Mouse (Mus musculus) spleen, adult 2 months (tissue): ENCODE data around the gene Itsn1. TPM values are rescaled to one million over a fixed set of nuclear protein-coding genes. Genes with fewer than 3 reads are reported as not detected.

Experiments used
- DNase-seq, 2 experiments: peaks; one replicate each; pipeline versions ENCODE4 v3.0.0 to v3.0.0-alpha.2; 2012 to 2021; ENCODE audit warnings: low spot score in 2 of 2, low read depth in 1 of 2
- H3K27ac ChIP-seq: fragments of 200-500 bp; 2 replicates; pipeline ENCODE4 v1.5.1; 2012; ENCODE audit warnings: low read length, inconsistent platforms; ENCODE audit not compliant: insufficient read depth
- H3K27me3 ChIP-seq: fragments of 200-500 bp; 2 replicates; pipeline ENCODE4 v1.6.1; 2012; ENCODE audit warnings: mild to moderate bottlenecking, moderate library complexity, low read length, inconsistent platforms; ENCODE audit not compliant: control insufficient read depth, insufficient read depth
- H3K36me3 ChIP-seq: fragments of 200-500 bp; 2 replicates; pipeline ENCODE4 v1.6.1; 2012; ENCODE audit warnings: mild to moderate bottlenecking, low read length, inconsistent platforms; ENCODE audit not compliant: control insufficient read depth, insufficient read depth
- H3K4me1 ChIP-seq: fragments of 200-500 bp; 2 replicates; pipeline ENCODE4 v1.6.1; 2011; ENCODE audit warnings: inconsistent platforms; ENCODE audit not compliant: control insufficient read depth, insufficient read depth, insufficient read length
- H3K4me3 ChIP-seq: fragments of 200-500 bp; 2 replicates; pipeline ENCODE4 v1.5.1; 2011; ENCODE audit warnings: mild to moderate bottlenecking, inconsistent platforms; ENCODE audit not compliant: insufficient read depth, insufficient read length; ENCODE audit errors: extremely low read depth
- CTCF ChIP-seq: fragments of 200-500 bp; IDR thresholded peaks from 2 replicates; pipeline ENCODE4 v1.5.1; 2011; ENCODE audit warnings: mild to moderate bottlenecking, inconsistent platforms; ENCODE audit not compliant: insufficient read depth, insufficient read length, insufficient replicate concordance; ENCODE audit errors: extremely low read depth
- POLR2A ChIP-seq: fragments of 200-500 bp; IDR thresholded peaks from 2 replicates; pipeline ENCODE4 v1.6.1; 2011; ENCODE audit warnings: low read depth, low read length, inconsistent platforms
- WGBS: fragments of 180-500 bp; shearing (Covaris S2); methylation state at CpG from one replicate; pipeline ENCODE4 v1.1.7; 2018; 5-methylcytosine and 5-hydroxymethylcytosine counted together
- polyA plus RNA-seq: library from polyadenylated mRNA; depleted of rRNA; stranded (reverse); fragments of >200 nt; gene quantifications from 2 replicates; pipeline ENCODE4 v1.2.3, GENCODE M21; 2012

Itsn1 gene
- polyA plus RNA-seq, 1 experiment: 36.0 TPM

DNA sequence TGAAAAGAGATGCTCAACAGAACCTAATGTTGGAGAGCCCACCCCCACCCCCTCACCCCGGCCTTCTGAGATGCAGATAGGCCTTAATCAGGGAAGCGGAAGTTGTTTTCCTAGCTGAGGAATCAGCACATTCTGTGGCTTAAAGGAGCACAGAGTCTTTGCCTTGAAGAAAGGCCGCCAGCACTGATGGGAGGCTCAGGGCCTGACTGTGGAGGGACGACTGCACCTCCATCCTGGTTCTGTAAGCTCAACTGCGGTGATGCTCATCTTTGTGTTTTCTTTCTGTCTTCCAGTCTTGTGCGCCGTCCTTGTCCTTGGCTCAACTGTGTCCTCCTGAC is 11.8 kb downstream of the Itsn1 start:
- Histone ChIP-seq H3K36me3 (no peaks in the 10 kb centered on the region), H3K4me3 (no peak overlapping the region), H3K27ac (no peak overlapping the region), H3K4me1 (no peaks in the 10 kb centered on the region), H3K27me3 (no peaks in the 10 kb centered on the region)
- TF ChIP-seq CTCF (no peak), POLR2A (no peak)
- DNase-seq: no peak
- WGBS: 88% methylated on average over 7 of the region's 7 CpGs

- peaks cover 2% of the 10 kb centered on the region; the same call in 1 of the 2 replicates for H3K4me1 ChIP-seq
- H3K27me3 ChIP-seq: no peaks in the 10 kb centered on the region
- DNase-seq: no peak
- TF ChIP-seq CTCF (no peak), POLR2A (no peak)
- 88% methylated on average over 7 of the region's 7 CpGs for WGBS
- no peaks in the 10 kb centered on the region for H3K36me3 ChIP-seq
- H3K4me3 ChIP-seq: no peak overlapping the region
- H3K27ac ChIP-seq: no peak overlapping the region
Observed at GRCm38 (mm10) chr16:91743055-91743454, 14.0 kb downstream of the Itsn1 start.

GRCm38 (mm10) chr16:91746101-91746950 is 17.2 kb downstream of the Itsn1 start:
- H3K27ac ChIP-seq: no peak overlapping the region
- no peak overlapping the region for H3K4me3 ChIP-seq
- peaks cover 2% of the 10 kb centered on the region; the same call in 1 of the 2 replicates for H3K4me1 ChIP-seq
- H3K36me3 ChIP-seq: no peaks in the 10 kb centered on the region
- TF ChIP-seq POLR2A (no peak), CTCF (no peak)
- DNase-seq: peak; percentile 58 to 69
- WGBS: 18% methylated on average over 14 of the region's 14 CpGs
- H3K27me3 ChIP-seq: no peaks in the 10 kb centered on the region

DNA sequence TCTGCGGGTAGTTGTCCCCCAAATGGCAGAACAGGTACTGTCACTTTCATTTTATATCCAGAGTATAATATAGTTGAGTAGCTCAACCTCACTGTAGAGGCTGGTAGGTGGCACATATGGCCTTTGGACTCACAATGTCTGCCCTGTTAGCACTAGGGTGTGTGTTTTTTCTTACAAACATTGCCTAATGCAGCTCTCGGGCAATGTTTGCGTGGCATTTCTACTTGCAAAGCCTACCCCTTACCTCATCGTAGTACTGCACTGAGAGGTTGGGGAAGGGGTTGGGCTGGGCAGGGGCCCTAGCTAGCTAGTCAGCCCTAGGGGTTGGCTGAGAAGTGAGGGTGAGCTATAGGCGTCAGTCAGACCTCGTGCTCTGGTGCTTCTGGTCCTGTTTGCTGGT is 18.5 kb downstream of the Itsn1 start:
- Histone ChIP-seq H3K4me3 (no peak overlapping the region), H3K36me3 (no peaks in the 10 kb centered on the region), H3K4me1 (peaks cover 2% of the 10 kb centered on the region; the same call in 1 of the 2 replicates), H3K27me3 (no peaks in the 10 kb centered on the region), H3K27ac (no peak overlapping the region)
- TF ChIP-seq POLR2A (no peak), CTCF (no peak)
- no peak for DNase-seq
- WGBS: 90% methylated on average over 6 of the region's 6 CpGs

DNA sequence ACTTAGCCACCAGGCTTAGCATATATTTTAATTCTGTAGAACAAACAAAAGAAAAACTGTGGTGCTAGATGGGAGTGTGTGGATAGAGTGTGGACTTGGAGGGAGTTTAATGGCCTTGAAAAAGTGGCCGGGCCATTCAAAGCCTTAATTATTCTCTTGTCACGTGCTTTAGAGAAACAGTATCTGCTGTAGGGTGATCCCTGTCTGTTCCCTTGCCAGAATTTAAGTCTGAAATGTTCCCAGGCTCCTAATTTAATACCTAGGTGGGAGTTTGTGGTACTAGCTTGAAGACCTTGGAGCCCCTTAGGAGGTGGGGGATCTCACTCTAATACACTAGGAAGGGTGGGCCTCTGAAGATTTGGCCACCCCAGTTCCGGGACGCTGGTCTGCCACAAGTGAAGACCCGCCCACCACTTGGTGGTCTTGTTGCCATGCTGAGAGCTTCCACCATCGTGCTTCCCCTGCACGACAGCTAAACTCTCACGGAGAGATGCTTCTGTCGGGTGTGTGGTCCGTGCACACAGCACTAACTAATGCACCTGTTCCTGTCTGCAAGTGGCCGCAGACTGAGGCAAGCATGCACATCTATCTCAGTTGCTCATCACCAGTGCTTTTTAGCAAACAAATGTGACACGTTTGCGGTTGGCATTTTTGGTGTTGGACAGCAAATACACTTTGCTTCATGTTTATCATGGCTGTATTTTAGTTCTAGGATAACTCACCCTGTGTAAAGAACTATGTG is 22.7 kb downstream of the Itsn1 start:
- H3K27me3 ChIP-seq: no peaks in the 10 kb centered on the region
- H3K4me1 ChIP-seq: no peaks in the 10 kb centered on the region; the same call in 1 of the 2 replicates
- TF ChIP-seq POLR2A: no peak
- TF ChIP-seq CTCF: no peak
- no peak overlapping the region for H3K27ac ChIP-seq
- no peak overlapping the region for H3K4me3 ChIP-seq
- 92% methylated on average over 13 of the region's 13 CpGs for WGBS
- DNase-seq: no peak
- no peaks in the 10 kb centered on the region for H3K36me3 ChIP-seq

DNA sequence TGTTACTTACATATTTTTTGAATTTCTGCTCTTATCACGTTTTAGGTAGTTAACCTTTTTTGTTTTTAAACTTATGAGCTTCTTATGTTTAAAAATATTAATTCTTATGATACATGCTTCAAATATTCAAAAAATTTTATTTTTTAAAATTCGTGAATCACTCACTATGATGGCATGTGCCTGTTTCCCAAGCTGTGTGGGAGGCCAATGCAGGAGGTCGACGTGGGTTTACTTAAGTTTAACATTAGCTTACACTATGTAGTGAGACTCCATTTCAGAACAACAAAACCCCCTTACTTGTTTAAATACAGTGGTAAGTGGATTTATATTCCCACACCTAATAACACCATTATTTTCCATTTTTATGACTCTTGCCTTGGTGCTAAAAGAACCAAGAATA is 24.5 kb downstream of the Itsn1 start:
- Histone ChIP-seq H3K27ac (no peak overlapping the region), H3K4me1 (no peaks in the 10 kb centered on the region; the same call in 1 of the 2 replicates), H3K36me3 (no peaks in the 10 kb centered on the region), H3K4me3 (no peak overlapping the region), H3K27me3 (no peaks in the 10 kb centered on the region)
- DNase-seq: no peak
- no peak for TF ChIP-seq POLR2A
- TF ChIP-seq CTCF: no peak
- 91% methylated on average over 4 of the region's 4 CpGs for WGBS
